Mouse (Mus musculus): ENCODE results near the gene Gtf2ird1.

DNA sequence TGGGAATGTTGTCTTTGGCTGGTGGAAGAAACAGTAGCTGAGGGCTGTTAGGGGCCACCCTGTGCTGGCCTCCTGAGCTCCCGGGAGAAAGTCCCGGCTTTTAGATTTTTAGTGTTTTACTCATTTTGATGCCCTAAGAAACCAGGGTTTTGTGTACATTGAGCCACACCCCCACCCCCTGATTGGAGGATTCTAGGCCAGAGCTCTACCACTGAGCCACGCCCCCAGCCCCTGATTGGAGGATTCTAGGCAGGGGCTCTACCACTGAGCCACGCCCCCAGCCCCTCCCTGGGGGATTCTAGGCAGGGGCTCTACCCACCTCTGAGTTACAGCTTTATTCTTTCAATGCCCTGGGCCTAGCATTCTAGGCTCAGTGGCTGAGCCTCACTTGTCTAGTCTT lies 97.4 kb downstream of the Gtf2ird1 start:
- TF ChIP-seq CTCF (IDR thresholded peaks at IDR 0.05; ENCODE audit: low read depth, low read length): no peak
- TF ChIP-seq EP300 (IDR thresholded peaks at IDR 0.05; ENCODE audit: insufficient read depth, low read depth, low read length): no peak
- TF ChIP-seq POLR2A (IDR thresholded peaks at IDR 0.05; ENCODE audit: insufficient read depth, low read length): no peak

Data from ES-Bruce4 (cell line).